Mouse (Mus musculus): ENCODE measurements around the gene Susd1.

GRCm38 (mm10) chr4:59336439-59336809 is 102.0 kb downstream of the Susd1 start:
- TF ChIP-seq USF2 (IDR thresholded peaks at IDR 0.05; ENCODE audit: borderline replicate concordance in 1 of 2, insufficient read depth in 1 of 2, low read depth in 1 of 2, low read length in 2 of 2): no peak
- TF ChIP-seq HCFC1 (IDR thresholded peaks at IDR 0.05; ENCODE audit: low read depth, low read length): no peak
- TF ChIP-seq JUND (IDR thresholded peaks at IDR 0.05; ENCODE audit: low read depth, low read length): no peak
- TF ChIP-seq GABPA (IDR thresholded peaks at IDR 0.05; ENCODE audit: low read depth, low read length): no peak
- no peak for TF ChIP-seq CTCF (IDR thresholded peaks at IDR 0.05 in 2 of 3, conservative IDR thresholded peaks at IDR 0.05 in 1 of 3; ENCODE audit: control insufficient read depth in 1 of 3, insufficient read depth in 1 of 3, low read depth in 2 of 3, low read length in 3 of 3, poor library complexity in 1 of 3, severe bottlenecking in 1 of 3)
- no peak for TF ChIP-seq MEF2A (IDR thresholded peaks at IDR 0.05; ENCODE audit: extremely low read depth, insufficient replicate concordance, low read depth, low read length, poor library complexity, severe bottlenecking)
- no peak for TF ChIP-seq ZMIZ1 (IDR thresholded peaks at IDR 0.05; ENCODE audit: low read depth, low read length)
- TF ChIP-seq POLR2AphosphoS5 (IDR thresholded peaks at IDR 0.05; ENCODE audit: borderline replicate concordance, low read depth, low read length): no peak

Measured in MEL (cell line).